Mouse (Mus musculus): ENCODE results near the gene Mical2.

Mical2 gene

DNA sequence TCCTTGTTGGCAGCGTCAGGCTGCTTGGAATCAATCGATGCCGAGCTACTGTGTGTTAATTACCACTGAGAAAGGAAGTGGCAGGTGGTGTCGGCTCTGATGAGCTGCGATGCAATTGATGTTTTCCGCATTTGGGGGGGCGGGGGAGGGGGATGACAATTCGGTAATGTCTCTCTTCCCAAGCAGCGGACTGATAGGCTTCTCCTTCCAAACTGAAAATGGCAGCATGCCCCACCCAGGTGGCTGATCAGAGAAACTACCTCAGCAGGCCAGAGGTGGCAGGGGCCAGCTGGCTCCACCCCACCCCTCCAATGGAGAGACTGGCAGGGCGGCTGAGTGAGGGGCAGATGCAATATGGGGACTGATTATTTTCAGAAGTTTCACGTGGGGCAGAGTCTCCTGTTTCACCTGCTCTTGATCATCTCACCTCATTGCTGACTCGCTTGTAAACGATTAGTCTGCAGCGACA, 190.4 kb downstream of the Mical2 start:
- no peak for DNase-seq

DNA sequence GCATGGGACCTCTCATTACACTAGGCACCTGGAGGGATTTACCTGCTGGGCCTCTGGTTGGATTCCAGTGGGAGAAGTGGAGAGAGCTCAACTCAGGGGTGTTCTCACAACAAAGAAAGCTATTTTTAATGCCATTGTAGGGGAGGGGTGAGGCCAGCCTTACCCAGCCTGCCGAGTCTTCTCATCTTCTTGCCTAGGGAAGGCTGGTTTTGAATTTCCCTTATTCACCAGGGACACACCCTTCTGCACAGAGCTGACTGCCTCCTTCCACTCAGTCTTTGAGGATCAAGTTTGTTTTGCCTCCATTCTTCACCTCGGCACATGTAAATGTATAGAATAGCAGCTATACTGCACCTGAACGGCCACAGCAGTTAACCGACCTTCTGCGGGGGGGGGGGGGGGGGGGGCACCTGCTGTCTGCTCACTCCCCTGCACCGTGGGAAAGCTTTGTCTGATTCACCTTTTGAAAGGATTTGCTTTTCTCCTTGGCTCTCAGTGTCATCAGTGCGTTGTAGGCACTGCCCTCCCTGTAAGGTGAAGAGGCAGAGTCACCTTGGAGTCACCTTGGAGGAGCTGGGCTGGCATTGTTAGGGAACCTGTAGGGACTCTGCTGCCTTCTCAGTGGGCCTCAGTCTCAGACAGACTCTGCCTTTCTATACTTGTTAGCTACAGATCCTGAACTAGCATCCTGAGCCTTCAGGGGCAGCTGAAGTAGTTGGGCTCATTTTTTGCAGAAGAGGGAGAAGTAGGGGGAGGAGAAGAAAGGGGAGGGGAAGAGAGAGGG, 191.3 kb downstream of the Mical2 start:
- no peak for DNase-seq

DNA sequence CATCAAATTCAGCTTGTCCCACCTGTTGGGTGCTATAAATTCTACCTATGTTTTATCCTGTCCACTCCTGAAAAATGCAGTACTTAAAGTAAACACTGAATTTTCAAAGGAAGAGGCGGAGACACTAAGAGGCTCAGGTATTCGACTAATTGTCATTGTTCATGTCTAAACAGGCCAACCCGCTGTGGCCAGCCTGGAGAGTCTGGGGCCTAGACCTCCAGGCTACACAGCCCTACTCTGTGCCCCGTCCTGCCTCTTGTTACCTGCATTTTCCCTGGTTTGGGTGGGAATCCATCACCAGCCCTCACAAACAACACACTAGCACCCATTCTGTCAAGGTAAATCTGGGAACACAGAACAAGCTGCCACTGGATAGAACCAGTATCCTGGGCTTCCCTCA, 191.9 kb downstream of the Mical2 start:
- no peak for DNase-seq

DNA sequence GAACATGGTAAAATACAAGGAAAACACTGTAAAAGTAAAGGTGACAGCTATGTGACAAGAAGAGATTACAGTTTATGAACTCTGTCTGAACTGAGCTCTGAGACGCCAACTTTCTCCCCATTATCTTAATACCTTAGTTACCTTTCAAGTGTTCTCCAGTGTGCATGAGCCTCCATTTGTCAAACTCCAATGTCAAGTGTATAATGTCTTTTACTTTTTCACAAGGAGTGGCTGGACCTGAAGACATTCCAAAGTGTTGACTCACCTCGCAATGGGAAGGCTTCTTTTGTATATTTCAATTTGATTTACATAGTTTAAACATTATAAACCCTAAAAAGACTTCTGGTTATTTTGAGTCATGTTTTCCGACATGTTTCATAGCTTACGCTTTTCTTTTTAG, 197.8 kb downstream of the Mical2 start:
- DNase-seq = no peak

DNA sequence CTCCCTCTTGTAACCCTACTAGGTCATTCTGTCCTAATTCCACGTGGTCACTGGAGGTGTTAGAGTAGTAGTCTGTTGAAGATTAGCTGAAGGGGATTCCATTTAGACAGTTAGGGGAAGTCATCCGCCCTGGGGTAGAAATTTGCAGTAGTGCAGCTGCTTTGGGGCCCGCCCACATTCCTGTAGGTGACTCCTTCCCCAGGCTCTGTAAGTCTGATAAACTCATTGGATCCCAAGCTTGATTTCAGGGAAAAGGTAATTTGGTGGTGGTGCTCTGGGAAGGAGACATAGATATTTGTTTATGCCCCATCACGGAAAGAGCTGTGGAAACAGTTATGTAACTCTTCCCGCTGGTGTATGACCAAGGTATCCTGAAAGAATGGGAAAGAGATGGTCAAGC, 201.2 kb downstream of the Mical2 start:
- DNase-seq = no peak

DNA sequence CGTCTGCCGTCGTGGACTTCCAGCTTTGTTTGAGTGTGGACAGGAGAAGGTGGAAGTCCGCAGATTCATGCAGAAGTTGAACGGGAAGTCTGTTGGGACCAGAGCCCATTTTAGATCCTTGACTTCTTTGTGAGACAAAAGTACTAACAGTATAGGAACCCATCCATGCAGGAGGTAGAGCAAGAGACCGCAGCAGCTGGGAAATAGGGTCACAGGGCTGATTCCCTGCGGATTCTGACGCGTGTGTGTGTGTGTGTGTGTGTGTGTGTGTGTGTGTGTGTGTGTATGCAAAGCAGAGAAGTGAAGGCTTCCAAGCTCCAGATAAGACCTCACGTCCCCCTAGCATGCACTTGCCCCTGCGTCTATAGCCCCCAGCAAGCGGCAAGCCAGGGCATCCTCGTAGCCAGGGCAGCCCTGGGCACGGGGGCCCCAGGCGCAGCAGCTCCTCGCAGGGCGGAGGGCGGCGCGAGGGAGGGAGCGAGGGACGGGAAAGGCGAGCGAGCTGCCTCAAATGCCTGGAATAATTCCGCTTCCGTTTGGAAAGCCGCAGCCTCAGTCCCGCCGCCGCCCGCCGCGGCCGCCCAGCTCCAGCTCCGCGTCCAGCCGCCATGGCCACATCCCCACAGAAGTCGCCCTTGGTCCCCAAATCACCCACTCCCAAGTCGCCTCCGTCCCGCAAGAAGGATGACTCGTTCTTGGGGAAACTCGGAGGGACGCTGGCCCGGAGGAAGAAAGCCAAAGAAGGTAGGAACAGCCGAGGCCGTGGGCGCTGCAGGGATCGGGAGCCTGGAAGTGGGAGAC, 201.9 kb downstream of the Mical2 start, which contains the start of gene Parva:
TSS of gene Parva (plus strand) at position 149 of the 801 bp plus-strand sequence.
- peak; percentile 80 to 82 for DNase-seq

DNA sequence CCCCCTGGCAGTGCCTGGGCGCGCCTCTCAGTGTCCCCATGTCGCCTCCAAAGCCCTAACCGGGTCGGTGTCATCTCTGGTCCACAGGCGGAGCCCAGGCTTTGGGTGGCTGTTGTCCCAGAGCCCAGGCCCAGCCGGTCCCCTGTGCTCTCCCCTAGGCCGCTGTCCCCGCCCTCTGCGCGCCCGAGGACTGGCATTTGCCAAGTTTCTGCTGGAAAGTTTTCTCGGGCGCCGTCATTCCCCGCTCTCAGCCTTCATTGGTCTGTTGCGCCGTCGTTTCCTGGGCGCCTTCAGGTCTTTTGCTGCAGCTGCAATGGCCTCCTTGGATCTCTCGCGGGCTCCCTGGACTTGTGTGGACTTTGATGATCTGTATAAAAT, 202.5 kb downstream of the Mical2 start:
- DNase-seq = peak in 1 of 2 experiments; percentile 84

DNA sequence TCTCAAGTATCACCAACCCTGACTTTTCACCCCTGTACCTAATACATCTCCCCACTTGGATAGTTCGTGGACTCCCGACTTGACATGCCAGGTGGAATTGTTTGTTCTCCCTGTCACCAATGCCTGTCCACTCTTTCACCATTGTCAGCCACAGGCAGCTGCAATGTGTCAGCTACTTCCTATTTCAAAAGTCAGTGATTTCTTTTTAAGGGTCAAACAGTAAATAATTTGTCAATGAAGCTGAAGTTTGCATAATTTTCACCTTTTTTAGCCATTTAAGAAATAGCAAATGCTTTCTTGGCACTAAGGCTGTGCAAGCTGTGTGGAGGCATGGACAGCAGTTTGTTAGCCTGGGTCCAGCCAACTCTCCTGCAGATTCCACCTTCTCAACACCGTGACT, 214.2 kb downstream of the Mical2 start:
- peak; percentile 23 to 40 for DNase-seq

DNA sequence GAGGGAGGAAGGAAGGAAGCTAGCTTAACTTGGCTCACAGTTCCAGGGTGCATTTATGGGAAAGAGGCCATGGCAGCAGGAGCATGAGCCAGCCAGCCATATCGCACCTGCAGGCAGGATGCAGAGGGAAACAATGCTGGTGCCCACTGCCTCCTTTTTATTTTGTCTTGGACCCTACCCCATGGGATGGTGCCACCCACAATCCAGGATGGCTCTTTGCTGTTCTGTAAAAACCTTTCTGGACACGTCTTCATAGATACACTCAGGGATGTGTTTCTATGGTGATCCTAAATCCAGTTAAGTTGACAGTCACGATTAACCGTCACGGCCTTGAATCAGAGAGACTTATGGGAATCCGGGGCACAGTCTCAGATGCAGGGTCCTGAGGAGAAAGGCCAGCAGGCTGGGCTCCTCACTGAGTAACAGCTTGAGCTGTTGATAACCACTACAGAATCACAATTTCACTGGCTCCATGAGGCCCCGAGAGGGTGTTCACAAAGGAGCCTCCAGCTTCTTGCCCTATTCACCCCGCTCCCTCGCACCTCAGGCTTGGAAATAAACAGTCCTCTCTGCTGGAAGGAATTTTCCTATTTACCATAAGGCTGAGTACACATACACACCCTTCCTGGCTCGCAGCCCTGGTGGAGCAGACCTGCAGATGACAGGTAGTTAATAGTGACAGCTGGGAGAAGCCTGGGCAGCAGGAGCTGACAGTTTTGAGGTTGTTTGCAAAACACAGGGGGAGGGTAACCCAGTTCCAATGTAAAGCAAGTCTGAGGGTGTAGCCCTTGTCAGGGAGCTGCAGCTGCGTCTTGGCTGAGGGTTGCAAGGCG, 218.7 kb downstream of the Mical2 start:
- peak; percentile 72 to 82 for DNase-seq

DNA sequence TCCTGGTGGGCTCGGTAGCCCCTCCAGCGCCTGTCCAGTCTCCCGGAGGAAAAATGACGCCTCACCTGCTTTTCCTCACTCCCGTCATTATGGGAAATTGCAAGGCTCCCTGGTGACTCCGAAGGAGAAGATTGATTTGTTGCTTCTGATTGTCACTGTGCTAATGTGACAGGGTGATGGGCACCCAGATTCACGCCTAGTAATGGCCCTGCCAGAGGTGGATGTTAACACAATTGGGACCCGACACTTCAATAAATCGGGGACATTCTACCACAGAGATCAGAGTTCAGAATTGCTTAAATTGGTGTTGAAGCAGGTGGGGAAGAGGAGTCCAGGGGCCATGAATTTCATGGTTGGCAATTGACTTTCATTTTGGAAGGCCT, 219.3 kb downstream of the Mical2 start:
- no peak for DNase-seq

DNA sequence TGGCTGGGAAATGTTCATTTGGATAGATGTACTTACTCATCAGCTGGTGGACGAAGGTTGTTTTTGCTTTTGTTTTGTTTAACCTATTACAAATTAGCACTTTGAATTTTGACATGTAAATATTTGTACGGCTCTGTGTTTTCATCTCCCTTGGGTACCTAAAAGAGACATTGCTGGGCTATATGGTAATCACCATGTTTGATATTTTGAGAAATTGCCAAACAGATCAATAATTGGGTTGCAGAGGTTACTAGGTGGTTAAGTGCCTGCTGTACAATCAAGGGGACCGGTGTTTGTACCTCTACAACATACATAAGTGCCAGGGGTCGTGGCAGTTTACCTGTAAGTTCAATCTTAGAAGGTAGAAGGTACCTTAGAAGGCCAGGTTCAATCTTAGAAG, 220.8 kb downstream of the Mical2 start:
- DNase-seq = no peak

DNA sequence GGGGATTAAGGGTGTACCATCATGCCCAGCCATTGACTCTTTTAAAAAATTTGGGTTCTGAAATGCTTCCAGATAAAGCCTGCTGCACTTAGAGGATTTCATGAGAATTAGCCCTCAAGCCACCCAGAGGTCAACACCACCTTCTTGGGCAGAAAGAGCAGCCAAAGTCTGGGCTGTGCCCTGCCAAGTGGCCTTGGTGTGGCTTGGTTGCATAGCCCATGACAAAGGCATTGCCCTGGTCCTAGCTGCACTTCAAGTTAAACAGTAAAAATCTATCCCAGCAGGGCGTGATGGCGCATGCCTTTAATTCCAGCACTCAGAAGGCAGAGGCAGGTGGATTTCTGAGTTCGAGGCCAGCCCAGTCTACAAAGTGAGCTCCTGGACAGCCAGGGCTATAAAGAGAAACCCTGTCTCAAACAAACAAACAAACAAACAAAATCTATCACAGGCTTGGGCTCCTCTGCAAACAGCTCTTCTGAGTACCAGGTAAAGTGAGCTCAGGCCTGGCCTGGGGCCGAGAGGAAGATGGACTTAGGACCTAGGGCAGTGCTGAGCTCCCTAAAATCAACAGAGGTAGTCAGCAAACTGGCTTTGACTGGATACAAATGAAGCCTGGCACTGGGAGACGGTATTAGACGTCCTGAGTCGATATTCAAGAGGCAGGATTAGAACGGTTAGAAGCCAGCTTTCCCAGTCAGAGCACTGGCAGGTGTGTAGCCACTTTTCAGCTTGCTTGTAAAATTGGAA, 224.5 kb downstream of the Mical2 start:
- no peak for DNase-seq

DNA sequence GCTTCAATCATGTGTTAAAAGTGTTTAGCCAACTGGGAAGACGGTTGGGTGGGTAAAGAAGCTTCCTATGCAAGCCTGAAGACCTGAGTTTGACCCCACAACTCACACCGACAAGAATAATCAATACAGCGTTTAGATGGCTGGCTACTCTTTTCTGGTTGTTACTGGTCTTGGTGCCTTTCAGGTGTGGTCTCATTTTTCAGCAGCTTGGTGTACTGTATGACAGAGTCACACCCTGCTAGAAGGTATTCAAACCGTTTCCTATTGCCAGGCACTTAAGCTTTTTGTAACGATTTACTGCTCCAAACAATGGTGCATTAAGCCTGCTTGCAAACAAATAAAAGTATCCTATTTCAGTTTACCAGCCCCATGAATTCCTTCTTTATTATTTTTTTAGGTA, 226.8 kb downstream of the Mical2 start:
- no peak for DNase-seq

DNA sequence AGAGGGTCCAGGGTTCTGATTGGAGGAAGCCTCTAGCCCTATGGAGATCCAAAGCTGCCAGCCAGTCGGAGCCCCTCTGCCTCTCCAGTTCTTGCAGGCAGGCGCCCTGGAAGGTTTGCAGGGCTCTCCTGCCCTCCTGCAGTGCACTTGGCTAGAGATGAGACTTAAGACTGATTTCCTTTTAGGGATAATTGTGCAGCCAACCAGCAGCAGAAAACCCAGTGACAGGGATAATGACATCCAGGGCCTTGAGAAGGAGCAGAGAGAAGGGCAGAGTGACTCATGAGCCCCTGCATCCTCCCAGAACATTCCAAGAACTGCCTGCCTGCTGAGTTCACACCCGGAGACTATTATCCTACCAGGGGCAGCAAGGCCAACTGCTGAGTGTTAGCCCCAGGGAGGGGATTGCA, 228.2 kb downstream of the Mical2 start:
- DNase-seq = peak; percentile 30 to 46

DNA sequence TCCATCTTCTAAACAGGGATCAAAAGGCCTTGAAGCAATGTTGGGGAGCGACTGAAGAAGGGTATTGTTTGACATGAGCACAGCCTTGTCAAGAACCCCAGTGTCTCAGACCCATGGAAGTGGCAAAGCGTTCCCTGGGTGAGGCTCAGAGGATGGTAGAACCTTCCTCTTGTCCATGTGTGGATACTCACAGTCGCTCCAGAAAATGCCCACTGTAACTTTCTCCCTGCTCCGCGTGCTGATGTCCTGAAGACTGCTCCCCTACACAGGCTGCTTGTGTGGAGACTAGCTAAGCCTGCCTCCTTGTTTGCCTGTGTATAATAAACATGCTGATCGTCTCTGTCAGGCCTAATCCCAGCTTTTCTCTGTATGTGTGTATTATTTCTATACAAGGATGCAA, 228.7 kb downstream of the Mical2 start:
- DNase-seq = no peak

DNA sequence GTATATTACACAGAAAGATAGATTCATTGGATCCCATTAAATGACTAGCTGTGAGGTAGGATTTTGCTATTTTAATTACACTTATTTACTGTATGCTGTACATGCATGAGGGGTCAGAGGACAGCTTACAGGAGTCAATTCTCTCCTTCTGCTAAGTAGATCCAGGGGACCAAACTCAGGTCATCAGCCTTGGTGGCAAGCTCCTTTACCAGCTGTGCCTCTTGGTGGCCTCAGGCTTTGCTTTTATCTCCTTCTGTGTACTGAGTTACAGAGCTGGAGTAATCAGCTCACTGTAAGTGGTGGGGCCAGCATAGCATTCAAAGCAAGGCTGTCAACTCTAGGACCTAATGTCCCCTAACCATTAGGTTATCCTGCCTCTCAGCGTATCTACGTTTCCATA, 229.3 kb downstream of the Mical2 start:
- no peak for DNase-seq

DNA sequence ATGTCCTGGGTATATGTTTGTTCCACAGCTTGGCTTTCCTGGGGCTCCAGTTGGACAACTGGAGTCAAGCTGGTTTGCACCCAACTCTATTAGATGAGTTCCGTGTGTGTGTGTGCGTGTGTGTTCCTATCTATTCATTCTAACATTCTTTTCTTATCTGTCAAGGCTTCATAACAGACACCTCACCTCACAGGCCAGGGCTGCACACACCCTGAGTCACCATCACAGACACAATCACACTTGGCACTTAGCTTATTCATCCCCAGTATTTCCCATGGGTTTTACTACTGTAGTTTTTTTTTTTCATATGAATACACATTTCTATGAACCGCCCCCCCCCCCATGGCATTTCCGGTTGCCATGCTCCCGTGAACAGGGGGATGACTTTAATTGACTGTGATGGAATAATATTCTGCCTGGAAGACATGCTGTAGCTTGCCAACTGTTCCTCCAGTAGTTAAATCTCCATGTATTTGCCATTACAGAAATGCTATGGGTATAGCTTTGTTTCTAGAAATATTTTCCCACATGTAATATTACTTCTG, 230.0 kb downstream of the Mical2 start:
- no peak for DNase-seq

DNA sequence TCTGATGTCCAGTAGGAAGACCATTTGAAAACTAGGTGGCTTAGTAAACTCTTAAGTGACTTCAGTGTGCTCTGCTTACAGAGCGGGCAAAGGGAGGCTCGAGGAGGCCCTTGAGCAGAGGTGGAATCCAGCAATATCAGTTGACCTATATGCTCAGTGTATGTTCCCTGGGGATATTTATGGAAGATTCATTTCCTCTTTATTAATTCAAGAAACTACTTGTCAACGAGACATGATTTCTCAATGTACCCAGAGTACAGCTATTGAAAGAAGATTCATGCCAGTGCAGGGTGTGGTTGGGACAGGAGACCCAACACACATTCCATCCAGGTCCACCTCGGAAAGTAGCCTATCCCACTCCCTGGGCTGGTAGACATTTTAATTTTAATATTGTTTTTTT, 231.7 kb downstream of the Mical2 start:
- no peak for DNase-seq

DNA sequence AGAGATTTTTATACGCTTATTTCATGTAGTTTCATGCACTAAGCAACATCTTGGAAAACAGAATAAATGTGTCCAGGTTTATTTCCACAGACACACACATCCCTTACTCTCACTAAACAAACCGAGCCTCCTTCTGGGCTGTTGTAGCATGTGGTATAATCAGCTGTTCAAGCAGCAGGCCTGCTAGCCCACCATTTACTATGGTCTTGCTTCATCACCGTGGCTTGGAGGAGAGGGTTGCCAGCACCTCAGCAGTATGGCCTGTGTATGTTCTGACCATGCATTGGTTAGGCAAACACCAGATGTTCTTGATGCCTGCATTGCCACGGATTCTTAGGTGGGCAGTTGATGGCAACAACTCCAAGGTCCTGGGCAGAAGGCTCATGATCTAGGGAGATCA, 232.3 kb downstream of the Mical2 start:
- no peak for DNase-seq

DNA sequence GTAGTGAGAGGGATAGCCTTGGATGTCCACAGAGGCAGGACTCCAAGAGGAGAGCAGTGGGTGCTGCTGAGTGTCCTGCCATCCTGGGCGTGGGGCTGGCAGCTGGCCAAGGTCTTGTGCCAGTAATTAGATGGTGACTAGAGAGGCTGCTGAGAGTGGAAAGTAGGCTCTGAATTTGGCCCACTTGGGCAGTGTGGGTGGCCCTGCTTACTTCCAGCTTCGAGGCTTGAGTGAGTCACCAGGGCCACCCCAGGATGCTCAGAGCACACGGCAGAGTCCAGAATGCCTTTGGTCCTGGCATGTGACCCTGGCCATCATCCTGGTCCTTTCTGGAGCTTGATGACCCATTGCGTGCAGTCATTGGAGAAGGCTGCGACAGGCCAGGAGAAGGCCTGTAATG, 232.8 kb downstream of the Mical2 start:
- peak; percentile 74 to 84 for DNase-seq

Measured in cerebellum, postnatal 25 days (tissue).